Mouse (Mus musculus) small intestine, adult 2 months (tissue): ENCODE results near the gene Gna11. TPM values are rescaled to one million over a fixed set of nuclear protein-coding genes. Genes with fewer than 3 reads are reported as not detected.

Experiments used
- H3K27ac ChIP-seq: fragments of 200-500 bp; 2 replicates; pipeline ENCODE4 v1.5.1; 2012; ENCODE audit warnings: low read depth, low read length, control low read depth, inconsistent platforms; ENCODE audit not compliant: insufficient read depth
- H3K27me3 ChIP-seq: fragments of 200-500 bp; 2 replicates; pipeline ENCODE4 v1.6.1; 2012; ENCODE audit warnings: mild to moderate bottlenecking, moderate library complexity, low read length, inconsistent platforms; ENCODE audit not compliant: control insufficient read depth, insufficient read depth
- H3K36me3 ChIP-seq: fragments of 200-500 bp; 2 replicates; pipeline ENCODE4 v1.6.1; 2012; ENCODE audit warnings: mild to moderate bottlenecking, low read length, control low read depth, inconsistent platforms; ENCODE audit not compliant: control insufficient read depth, insufficient read depth
- H3K4me1 ChIP-seq: fragments of 200-500 bp; 2 replicates; pipeline ENCODE4 v1.6.1; 2012; ENCODE audit warnings: low read length, inconsistent platforms, mixed read lengths; ENCODE audit not compliant: control insufficient read depth, insufficient read depth, insufficient read length
- H3K4me3 ChIP-seq: fragments of 200-500 bp; 2 replicates; pipeline ENCODE4 v1.5.1; 2012; ENCODE audit warnings: low read depth, mild to moderate bottlenecking, control low read depth, inconsistent platforms, low read length, moderate library complexity
- CTCF ChIP-seq: fragments of 200-500 bp; IDR thresholded peaks from 2 replicates; pipeline ENCODE4 v1.5.1; 2012; ENCODE audit warnings: low read depth, mild to moderate bottlenecking, control low read depth, inconsistent platforms, low read length, moderate library complexity, mixed read lengths; ENCODE audit not compliant: insufficient replicate concordance, insufficient read length; ENCODE audit errors: extremely low read depth
- POLR2A ChIP-seq: fragments of 200-500 bp; IDR thresholded peaks from 2 replicates; pipeline ENCODE4 v1.6.1; 2012; ENCODE audit warnings: low read depth, mild to moderate bottlenecking, control low read depth, inconsistent platforms, low read length, moderate library complexity
- WGBS: fragments of 180-500 bp; shearing (Covaris S2); methylation state at CpG from one replicate; pipeline ENCODE4 v1.1.7; 2018; 5-methylcytosine and 5-hydroxymethylcytosine counted together
- polyA plus RNA-seq: library from polyadenylated mRNA; depleted of rRNA; stranded (reverse); fragments of >200 nt; gene quantifications from 2 replicates; pipeline ENCODE4 v1.2.3, GENCODE M21; 2012

Gna11 gene
- polyA plus RNA-seq, 1 experiment, result 828 TPM

DNA sequence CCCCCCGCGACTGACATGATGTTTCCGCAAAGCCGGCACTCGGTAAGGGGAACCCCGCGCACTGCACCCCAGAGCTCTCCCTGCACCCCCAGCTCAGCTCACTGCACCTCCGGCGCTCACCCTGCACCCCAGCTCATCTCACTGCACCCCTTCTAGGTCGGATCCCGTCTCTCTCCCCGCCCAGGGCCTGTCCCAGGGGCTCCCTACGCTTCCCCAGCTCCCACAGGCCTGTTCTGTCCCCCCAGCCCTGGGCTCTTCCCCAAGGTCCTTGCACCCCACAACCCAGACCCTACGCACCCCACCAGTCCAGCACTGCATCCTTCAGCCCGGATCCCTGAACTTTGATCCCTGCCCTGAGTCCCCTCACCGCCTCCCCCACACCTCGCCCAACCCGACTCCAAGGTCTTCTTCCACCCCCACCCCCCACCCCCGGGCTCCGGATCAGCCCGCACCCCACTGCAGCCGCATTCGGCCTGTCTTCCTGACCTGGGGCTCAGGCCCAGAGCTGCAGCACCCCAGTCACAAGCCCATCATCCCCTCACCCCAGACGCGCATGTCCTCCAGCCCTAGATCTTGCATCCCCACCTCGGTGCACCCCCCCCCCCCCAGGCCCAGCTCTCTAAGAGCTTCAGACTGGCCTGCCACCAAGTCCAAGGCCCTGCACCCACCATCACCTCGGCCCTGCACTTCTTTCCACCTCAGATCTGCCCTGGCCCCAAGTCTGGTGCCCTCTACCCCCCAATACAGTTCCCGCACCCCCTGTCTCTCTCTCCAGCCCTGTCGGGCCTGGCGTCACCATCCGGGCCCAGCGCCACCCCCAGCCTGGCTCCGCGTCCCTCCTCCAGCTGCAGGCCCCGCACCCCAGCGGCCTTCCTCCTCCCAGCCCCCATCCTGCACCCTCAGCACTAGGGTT, 14.9 kb upstream of the Gna11 start:
- WGBS, result 2% methylated on average over 36 of the region's 36 CpGs
- Histone ChIP-seq H3K4me3 (peak overlapping the region; percentile 96), H3K36me3 (peaks cover 30% of the 10 kb centered on the region), H3K27me3 (no peaks in the 10 kb centered on the region), H3K27ac (peak overlapping the region; percentile 99), H3K4me1 (peaks cover 28% of the 10 kb centered on the region)
- TF ChIP-seq CTCF, result no peak
- TF ChIP-seq POLR2A, result peak; percentile 41

- Histone ChIP-seq H3K36me3 (peaks cover 23% of the 10 kb centered on the region), H3K27ac (peak within 1 kb of the TSS; percentile 99), H3K4me1 (peaks cover 26% of the 10 kb centered on the region), H3K27me3 (no peaks in the 10 kb centered on the region), H3K4me3 (peak within 1 kb of the TSS; percentile 96)
- WGBS, result under 1% methylated on average over 42 of the region's 53 CpGs
- TF ChIP-seq POLR2A (peak; percentile 26; the same call in 1 of the 2 replicates), CTCF (no peak)
Observed at GRCm38 (mm10) chr10:81559163-81559626, 14.2 kb upstream of the Gna11 start, which contains the start of gene Aes. Aes (plus strand) TSS chr10:81559488.

DNA sequence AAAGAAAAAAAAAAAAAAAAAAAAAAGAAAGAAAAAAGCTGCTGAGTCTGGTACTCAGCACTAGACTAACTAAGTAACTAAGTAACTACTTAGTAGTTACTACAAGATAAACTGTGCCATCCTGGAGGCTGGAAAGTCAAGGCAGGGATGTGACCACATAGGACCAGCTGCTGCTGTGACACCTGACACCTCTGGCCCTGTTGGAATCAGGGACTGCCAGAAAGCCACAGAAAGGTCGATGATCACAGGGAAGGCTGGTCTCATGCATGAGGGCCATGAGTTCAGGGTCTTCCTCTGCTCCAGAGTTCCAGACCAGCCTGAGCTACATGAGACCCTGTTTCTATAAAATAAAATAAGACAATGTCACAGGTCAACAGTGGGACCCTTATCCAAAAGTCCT, 12.5 kb upstream of the Gna11 start:
- H3K27ac ChIP-seq, result no peak overlapping the region
- 52% methylated on average over 1 of the region's 1 CpGs for WGBS

DNA sequence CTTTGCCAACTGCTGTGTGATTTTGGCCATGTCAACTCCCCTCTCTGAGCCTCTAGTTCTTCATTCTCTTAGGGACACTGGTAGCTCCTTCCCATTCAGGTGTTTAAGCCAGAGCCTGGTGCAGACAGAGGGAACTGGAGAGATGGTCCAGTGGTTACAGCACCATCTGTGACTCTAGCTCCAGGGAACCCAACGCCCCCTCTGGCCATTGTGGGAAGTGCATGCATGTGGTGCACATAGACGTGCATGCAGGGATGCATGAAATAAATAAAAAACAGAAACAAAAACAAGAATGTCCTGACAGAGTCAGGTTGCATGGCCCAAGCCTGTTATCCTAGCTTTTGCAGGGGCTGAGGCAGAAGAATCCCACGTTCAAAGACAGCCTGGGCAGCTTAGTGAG, 11.3 kb upstream of the Gna11 start:
- Histone ChIP-seq H3K4me1 (peaks cover 10% of the 10 kb centered on the region), H3K36me3 (peaks cover 2% of the 10 kb centered on the region; the same call in 1 of the 2 replicates), H3K27ac (no peak overlapping the region), H3K4me3 (no peak overlapping the region), H3K27me3 (no peaks in the 10 kb centered on the region)
- peak; percentile 48; the same call in 1 of the 2 replicates for TF ChIP-seq CTCF
- no peak for TF ChIP-seq POLR2A
- WGBS, result 70% methylated on average over 3 of the region's 3 CpGs

More for the DNA sequence above, 12.5 kb upstream of the Gna11 start:
- H3K27me3 ChIP-seq, result no peaks in the 10 kb centered on the region
- H3K4me1 ChIP-seq, result peaks cover 14% of the 10 kb centered on the region
- no peak for TF ChIP-seq POLR2A
- no peak for TF ChIP-seq CTCF
- peaks cover 11% of the 10 kb centered on the region for H3K36me3 ChIP-seq
- H3K4me3 ChIP-seq, result no peak overlapping the region

DNA sequence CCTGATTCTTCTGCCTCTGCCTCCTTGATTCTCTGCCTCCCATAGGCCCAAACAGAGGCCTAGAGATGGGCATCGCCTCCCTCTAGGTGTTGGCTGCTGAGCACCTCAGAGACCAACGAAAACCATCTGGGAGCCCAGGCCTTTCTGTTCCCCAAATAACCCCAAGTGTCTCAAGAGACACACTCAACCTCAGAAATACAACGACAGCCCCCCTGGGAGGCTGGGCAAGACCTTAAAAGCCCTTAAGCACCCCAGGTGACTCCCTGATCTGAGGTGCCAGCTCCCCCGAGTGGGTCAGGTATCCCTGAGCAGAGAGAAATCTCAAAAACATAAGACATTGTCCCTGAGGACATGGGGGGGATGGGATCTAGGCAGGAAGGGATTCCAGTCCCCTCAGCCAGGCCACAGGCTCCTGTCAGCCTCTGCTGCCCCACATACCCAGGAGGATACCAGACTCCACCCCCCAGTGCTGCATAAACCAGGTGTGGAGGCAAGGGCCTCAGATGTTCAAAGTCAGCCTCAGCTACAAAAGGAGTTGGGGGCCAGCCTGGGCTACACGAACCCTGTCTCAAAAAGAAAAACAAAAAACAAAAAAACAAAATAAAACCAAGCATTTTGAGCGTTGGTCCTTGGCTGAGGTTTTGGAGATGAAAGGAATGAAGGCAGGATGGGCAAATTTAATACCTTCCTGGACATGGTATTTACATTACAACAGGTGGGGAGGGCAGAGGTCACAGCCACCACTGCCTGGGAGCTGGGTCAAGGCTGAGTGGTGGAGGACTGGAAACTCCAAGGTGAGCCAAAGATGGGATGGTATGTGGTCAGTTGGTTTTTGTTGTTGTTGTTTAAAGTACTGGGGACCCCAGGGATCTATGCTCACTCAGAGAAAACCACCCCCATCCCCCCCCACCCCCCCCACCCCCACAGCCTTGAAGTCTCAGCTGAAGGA, 9.1 kb upstream of the Gna11 start:
- WGBS, result 84% methylated on average over 6 of the region's 6 CpGs
- Histone ChIP-seq H3K4me3 (no peak overlapping the region), H3K4me1 (peaks cover 17% of the 10 kb centered on the region), H3K36me3 (no peaks in the 10 kb centered on the region), H3K27ac (no peak overlapping the region), H3K27me3 (no peaks in the 10 kb centered on the region)
- TF ChIP-seq POLR2A, result no peak
- TF ChIP-seq CTCF, result no peak

DNA sequence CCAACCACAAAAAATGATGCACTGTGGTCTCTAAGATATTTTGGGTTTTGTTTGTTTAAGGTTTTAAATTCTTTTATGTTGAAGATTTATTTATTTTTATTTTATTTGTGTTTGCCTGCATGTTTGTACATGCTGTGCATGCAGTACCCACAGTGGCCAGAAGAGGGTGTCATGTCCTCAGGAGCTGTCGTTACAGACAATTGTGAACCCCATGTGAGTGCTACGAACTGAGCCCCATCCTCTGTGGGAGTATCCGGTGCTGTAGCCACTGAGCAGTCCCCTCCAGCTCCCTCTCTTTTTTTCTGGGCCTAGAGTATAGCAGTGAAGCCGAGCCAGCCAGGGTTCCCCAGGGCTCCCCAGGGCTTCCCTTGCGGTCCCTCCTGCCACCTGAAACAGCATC, 8.2 kb upstream of the Gna11 start:
- no peaks in the 10 kb centered on the region for H3K27me3 ChIP-seq
- peaks cover 17% of the 10 kb centered on the region for H3K4me1 ChIP-seq
- 92% methylated on average over 5 of the region's 5 CpGs for WGBS
- no peaks in the 10 kb centered on the region for H3K36me3 ChIP-seq
- no peak overlapping the region for H3K27ac ChIP-seq
- TF ChIP-seq CTCF (peak; percentile 65; the same call in 1 of the 2 replicates), POLR2A (no peak)
- no peak overlapping the region for H3K4me3 ChIP-seq
